Mouse (Mus musculus): ENCODE measurements at regions not wholly inside any gene's neighbourhood (a gene's known extent, or its start where the extent isn't known, plus 50 kb on each side); places are given as distances from the start of the nearest gene placed in this dataset.
A peak's percentile ranks its signal among the peaks of the same experiment; 100 is the strongest.

DNA sequence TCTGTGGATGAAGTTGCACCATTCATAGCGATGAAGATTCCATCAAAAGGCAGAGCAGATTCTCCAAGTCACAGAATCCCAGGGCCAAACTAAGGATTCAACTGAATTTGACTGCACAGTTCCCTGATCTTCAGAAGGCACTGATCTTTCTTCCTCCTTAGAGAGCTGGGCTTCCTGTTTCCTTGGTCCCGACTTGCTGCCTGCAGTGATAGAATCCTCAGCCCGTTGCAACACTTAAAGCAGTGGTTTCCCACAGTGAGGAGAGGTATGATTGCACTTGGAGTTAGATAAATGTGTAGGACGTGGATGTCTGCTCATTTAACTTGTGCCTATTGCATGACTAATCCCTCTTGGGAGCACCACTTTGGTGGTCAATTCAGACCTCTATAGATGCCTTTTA is 265.2 kb downstream of the Gm826 start:
- Histone ChIP-seq H3K4me3 (ENCODE audit: low read depth, low read length) (no peak overlapping the region), H3K4me1 (ENCODE audit: insufficient read depth, low read length) (0 out of 2 replicates have a peak, but pooled peaks cover 2% of the 10 kb centered on the region), H3K27me3 (ENCODE audit: insufficient read depth, low read length) (0 out of 2 replicates have a peak, but pooled peaks cover 3% of the 10 kb centered on the region), H3K9me3 (ENCODE audit: low read length) (no peaks in the 10 kb centered on the region), H3K4me2 (ENCODE audit: low read depth, low read length, poor library complexity, severe bottlenecking) (no peak overlapping the region), H3K36me3 (ENCODE audit: insufficient read depth, low read length) (no peaks in the 10 kb centered on the region), H3K9ac (replicated peaks; ENCODE audit: low read length, poor library complexity, severe bottlenecking) (no peak overlapping the region), H3K27ac (ENCODE audit: low read depth, low read length) (no peak overlapping the region)
- WGBS: 76% methylated on average over 4 of the region's 4 CpGs
- ATAC-seq (ENCODE audit: low FRiP score) (no peak), DNase-seq (ENCODE audit: low spot score) (no peak)
- no peak for TF ChIP-seq CTCF (IDR thresholded peaks at IDR 0.05)

DNA sequence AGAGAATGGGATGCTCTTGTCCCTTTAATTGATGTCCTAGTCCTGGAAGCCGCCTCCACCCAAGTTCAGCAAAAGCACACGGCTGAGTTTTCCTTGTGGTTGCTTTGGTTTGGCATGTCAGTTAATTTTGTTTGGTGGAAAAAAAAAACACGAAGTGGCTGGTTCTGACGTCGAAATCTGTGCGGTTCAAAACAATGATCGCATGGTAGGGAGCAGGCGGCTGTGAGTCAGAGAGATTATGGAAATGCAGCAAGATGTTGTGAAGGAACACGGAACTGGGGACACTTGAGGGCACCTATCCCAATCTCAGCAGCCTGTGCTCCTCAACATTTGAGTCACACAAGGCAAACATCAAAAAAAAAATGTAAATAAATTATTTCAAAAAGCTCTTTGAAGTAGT is 266.1 kb downstream of the Gm826 start:
- Histone ChIP-seq H3K4me1 (ENCODE audit: insufficient read depth, low read length) (0 out of 2 replicates have a peak, but pooled peaks cover 2% of the 10 kb centered on the region), H3K27me3 (ENCODE audit: insufficient read depth, low read length) (0 out of 2 replicates have a peak, but pooled peaks cover 3% of the 10 kb centered on the region), H3K36me3 (ENCODE audit: insufficient read depth, low read length) (no peaks in the 10 kb centered on the region), H3K9me3 (ENCODE audit: low read length) (no peaks in the 10 kb centered on the region), H3K4me2 (ENCODE audit: low read depth, low read length, poor library complexity, severe bottlenecking) (no peak overlapping the region), H3K27ac (ENCODE audit: low read depth, low read length) (no peak overlapping the region), H3K9ac (replicated peaks; ENCODE audit: low read length, poor library complexity, severe bottlenecking) (no peak overlapping the region), H3K4me3 (ENCODE audit: low read depth, low read length) (no peak overlapping the region)
- no peak for DNase-seq (ENCODE audit: low spot score)
- 69% methylated on average over 9 of the region's 9 CpGs for WGBS
- ATAC-seq (ENCODE audit: low FRiP score): no peak
- no peak for TF ChIP-seq CTCF (IDR thresholded peaks at IDR 0.05)

DNA sequence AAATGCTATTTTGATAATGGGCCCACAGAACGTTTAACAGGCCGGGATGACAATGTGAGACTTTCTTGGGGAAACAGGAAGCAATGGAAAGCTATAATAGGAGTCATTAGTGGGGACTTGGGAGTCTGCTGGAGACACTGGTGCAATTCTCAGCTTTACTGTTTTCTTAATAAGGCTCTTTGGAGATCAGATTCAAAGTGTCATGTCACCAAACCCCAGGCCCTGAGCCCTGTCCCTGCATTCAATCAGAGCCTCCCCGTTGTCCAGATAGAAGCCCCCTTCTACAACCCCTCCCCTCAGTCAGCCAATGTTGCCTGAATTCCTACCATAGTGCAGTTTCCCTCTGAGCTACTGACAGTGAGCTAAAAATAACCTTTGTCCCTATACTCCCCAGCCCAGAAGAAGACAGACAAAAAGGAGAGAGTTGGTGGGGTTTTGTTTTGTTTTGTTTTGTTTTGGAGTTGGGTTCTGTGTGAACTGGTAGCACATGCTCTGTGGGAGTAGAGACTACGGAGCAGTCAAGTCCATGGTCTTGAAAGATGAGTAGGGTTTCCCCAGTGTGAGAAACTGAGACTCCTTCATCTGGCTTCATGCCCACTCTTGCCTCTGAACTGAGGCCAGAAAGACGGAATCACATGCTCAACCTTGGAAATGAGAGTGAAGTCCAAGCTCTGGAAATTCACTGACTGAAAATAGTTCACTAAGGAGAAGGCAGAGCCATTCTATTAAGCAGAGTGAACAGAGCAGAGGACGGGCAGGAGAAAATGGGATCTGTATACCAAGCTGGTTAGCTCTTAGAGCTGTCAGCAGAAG is 267.3 kb downstream of the Gm826 start:
- peak; percentile 47 for DNase-seq (ENCODE audit: low spot score)
- no peak overlapping the region for H3K9ac ChIP-seq (replicated peaks; ENCODE audit: low read length, poor library complexity, severe bottlenecking)
- no peak for ATAC-seq (ENCODE audit: low FRiP score)
- no peaks in the 10 kb centered on the region for H3K9me3 ChIP-seq (ENCODE audit: low read length)
- no peaks in the 10 kb centered on the region for H3K36me3 ChIP-seq (ENCODE audit: insufficient read depth, low read length)
- no peak overlapping the region; the same call in 1 of the 2 replicates for H3K27ac ChIP-seq (ENCODE audit: low read depth, low read length)
- no peak for TF ChIP-seq CTCF (IDR thresholded peaks at IDR 0.05)
- H3K27me3 ChIP-seq (ENCODE audit: insufficient read depth, low read length): 0 out of 2 replicates have a peak, but pooled peaks cover 3% of the 10 kb centered on the region
- no peak overlapping the region for H3K4me3 ChIP-seq (ENCODE audit: low read depth, low read length)
- 47% methylated on average over 6 of the region's 6 CpGs for WGBS
- 0 out of 2 replicates have a peak, but pooled peaks cover 2% of the 10 kb centered on the region for H3K4me1 ChIP-seq (ENCODE audit: insufficient read depth, low read length)
- H3K4me2 ChIP-seq (ENCODE audit: low read depth, low read length, poor library complexity, severe bottlenecking): no peak overlapping the region

DNA sequence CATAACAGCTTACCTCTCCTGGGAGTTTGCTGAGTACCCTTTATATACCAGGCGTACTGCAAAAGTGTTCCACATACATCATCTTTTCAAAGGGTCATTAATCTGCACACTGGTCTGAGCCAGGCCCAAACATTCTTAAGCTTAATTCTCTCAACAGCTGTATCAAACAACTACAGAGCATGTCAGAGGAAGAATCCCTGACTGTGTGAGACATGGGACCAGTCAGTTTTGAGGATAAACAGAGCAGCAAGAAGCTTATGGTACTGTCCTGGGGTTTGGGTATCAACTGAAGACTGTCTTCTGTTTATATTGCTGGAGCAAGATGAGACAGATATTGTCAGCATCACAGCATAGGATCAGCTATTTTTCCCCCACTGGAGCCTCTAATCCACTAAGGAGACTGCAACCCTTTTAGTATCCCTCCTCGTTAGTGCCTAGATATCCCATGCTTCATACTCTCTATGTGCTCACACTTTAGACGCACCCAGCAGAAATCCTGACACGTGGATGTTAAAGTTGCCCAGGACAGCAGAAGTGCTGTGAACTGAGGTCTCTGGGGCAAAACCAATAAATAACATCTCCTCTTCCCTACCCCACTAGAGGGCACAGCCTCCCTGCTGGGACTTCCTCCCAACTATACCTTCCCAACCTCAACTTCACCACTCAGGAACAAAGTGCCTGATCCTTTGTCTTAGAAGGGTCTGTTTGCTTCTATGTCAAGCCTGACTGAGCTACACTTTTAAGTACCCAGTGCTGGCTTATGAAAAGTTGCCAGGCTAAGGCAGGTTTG is 271.6 kb downstream of the Gm826 start:
- H3K27me3 ChIP-seq (ENCODE audit: insufficient read depth, low read length): no peaks in the 10 kb centered on the region
- DNase-seq (ENCODE audit: low spot score) (no peak), ATAC-seq (ENCODE audit: low FRiP score) (no peak)
- H3K9ac ChIP-seq (replicated peaks; ENCODE audit: low read length, poor library complexity, severe bottlenecking): no peak overlapping the region
- H3K4me3 ChIP-seq (ENCODE audit: low read depth, low read length): no peak overlapping the region
- no peaks in the 10 kb centered on the region for H3K36me3 ChIP-seq (ENCODE audit: insufficient read depth, low read length)
- H3K27ac ChIP-seq (ENCODE audit: low read depth, low read length): no peak overlapping the region
- H3K9me3 ChIP-seq (ENCODE audit: low read length): no peaks in the 10 kb centered on the region
- no peak overlapping the region for H3K4me2 ChIP-seq (ENCODE audit: low read depth, low read length, poor library complexity, severe bottlenecking)
- H3K4me1 ChIP-seq (ENCODE audit: insufficient read depth, low read length): 0 out of 2 replicates have a peak, but pooled peaks cover 2% of the 10 kb centered on the region
- peak; percentile 40 for TF ChIP-seq CTCF (IDR thresholded peaks at IDR 0.05)
- WGBS: 66% methylated on average over 4 of the region's 4 CpGs

DNA sequence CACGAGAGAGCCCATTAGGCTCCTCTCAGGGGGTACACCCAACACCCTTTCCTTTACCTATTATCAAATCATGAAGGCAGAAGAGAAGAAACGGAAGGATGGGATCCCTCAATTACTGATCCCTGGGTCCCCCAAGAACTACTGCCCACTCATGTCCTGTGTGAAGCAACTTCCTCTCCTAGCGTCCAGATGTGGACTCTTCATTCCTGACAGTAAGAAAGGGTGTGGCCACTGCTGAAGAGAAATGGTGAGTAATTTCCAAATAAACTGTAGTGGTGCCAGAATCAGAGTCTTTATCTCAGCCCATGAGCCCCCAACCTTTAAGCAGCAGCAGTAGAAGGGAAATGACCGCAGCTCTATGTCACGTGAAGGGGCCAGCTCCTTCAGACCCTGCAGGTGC is 273.9 kb downstream of the Gm826 start:
- Histone ChIP-seq H3K9me3 (ENCODE audit: low read length) (no peaks in the 10 kb centered on the region), H3K9ac (replicated peaks; ENCODE audit: low read length, poor library complexity, severe bottlenecking) (no peak overlapping the region), H3K4me3 (ENCODE audit: low read depth, low read length) (no peak overlapping the region), H3K4me2 (ENCODE audit: low read depth, low read length, poor library complexity, severe bottlenecking) (no peak overlapping the region), H3K4me1 (ENCODE audit: insufficient read depth, low read length) (no peaks in the 10 kb centered on the region), H3K36me3 (ENCODE audit: insufficient read depth, low read length) (no peaks in the 10 kb centered on the region), H3K27me3 (ENCODE audit: insufficient read depth, low read length) (no peaks in the 10 kb centered on the region), H3K27ac (ENCODE audit: low read depth, low read length) (no peak overlapping the region)
- WGBS: 93% methylated on average over 5 of the region's 5 CpGs
- no peak for DNase-seq (ENCODE audit: low spot score)
- TF ChIP-seq CTCF (IDR thresholded peaks at IDR 0.05): no peak
- no peak for ATAC-seq (ENCODE audit: low FRiP score)

DNA sequence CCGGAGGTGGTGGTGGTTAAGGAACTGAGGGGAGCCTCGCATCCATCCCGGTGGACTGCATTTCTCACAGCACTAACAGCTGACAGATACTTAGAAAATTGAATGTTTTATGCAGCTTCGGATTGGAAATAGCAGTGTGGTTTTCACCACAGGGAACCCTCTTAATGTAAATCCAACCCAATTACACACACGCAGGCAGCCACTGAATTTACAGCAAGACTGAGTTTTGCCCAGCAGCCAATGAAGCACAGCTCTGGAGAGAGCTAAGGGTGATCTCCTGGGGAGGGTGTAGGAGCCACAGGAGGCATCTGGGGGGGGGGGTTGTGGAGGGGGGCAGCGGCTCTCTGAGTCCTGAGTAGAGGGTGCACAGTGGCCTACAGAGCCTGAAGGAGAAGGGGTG is 276.8 kb downstream of the Gm826 start:
- WGBS: 29% methylated on average over 6 of the region's 6 CpGs

More for the DNA sequence above, 276.8 kb downstream of the Gm826 start:
- H3K4me2 ChIP-seq (ENCODE audit: low read depth, low read length, poor library complexity, severe bottlenecking): no peak overlapping the region
- H3K27ac ChIP-seq (ENCODE audit: low read depth, low read length): no peak overlapping the region
- no peak overlapping the region for H3K9ac ChIP-seq (replicated peaks; ENCODE audit: low read length, poor library complexity, severe bottlenecking)
- no peak for ATAC-seq (ENCODE audit: low FRiP score)
- H3K27me3 ChIP-seq (ENCODE audit: insufficient read depth, low read length): no peaks in the 10 kb centered on the region
- TF ChIP-seq CTCF (IDR thresholded peaks at IDR 0.05): no peak
- DNase-seq (ENCODE audit: low spot score): peak; percentile 15
- no peak overlapping the region for H3K4me3 ChIP-seq (ENCODE audit: low read depth, low read length)
- no peaks in the 10 kb centered on the region for H3K9me3 ChIP-seq (ENCODE audit: low read length)
- H3K4me1 ChIP-seq (ENCODE audit: insufficient read depth, low read length): no peaks in the 10 kb centered on the region
- no peaks in the 10 kb centered on the region for H3K36me3 ChIP-seq (ENCODE audit: insufficient read depth, low read length)
